Mouse (Mus musculus): ENCODE data around the gene Psd.

Gene Psd

DNA sequence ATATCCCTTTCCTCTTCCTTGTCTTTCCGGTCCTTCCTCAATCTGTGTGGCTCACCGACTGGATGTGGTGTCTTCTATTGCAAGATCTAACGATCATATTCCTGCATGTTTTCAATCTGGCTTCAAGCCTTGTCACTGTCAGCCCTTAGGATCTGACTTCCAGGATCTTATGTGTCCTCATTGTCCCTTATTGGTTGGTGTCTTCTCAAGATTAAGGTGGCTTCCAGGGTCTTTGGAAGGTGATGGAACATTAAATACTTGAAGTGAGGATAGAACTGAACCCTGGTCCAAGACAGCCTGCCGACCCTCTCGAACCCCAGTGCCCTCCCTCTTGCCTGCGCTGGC lies 12.0 kb upstream of the Psd start:
- no peak for DNase-seq (ENCODE audit: low spot score)

DNA sequence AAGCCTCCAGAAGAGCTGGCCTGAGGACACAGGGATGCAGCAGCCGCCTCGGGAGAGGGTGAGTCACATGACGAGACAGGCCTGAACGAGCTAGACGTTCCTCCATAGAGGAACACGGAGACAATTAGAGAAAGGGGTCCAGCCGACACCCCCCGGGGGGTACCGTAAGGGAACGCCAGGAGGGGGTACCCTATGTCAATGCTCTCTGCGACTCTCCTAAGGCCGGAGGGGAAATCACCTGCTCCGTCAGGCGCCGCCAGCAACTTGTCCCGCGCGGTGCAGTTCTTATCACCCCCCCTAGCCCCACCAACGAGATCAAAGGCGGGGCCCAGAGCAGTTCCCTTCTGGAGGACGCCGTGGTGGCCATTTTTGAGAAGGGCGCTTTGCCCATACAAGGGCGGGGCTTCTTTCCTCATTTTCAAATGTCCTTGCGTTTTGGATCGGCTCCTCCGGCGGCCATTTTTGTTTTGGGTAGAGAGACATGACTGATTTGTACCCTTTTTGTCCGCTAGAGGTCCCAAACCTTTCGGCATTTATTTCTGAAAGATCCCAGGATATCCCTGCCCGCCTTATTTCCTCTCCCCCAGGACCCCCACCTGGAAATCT lies 11.5 kb upstream of the Psd start, which contains the start of gene Cuedc2:
Cuedc2 (minus strand) TSS at position 372 of the 606 bp plus-strand sequence.
- DNase-seq (ENCODE audit: low spot score) = peak; percentile 99

DNA sequence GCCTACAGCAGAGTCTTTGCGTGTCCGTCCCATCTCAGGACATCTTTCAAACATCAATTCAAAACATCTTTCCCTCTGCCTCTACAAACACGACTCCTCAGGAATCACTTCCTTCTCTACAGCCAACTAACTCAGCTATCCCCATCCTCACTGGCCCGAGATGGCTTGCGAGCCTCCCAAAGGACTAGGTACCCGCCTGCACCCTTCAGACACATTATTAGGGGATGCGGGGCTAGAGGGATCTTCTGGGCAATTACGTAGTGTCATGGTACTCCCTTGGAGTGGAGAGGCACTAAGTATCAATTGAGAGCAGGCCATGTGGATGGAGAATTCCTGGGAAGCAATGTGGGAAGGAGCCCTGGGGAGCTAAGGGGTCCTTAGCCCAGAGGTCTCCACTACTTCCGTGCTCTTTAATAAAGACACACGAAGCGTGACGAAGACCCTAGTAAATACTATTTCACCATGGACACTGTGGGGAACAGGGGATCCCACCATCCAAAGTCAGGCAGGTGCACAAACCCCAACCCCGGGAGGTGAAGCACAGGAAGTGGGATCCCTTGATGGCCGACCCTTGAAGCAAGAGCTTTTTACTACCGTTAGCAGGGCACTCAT lies 10.9 kb upstream of the Psd start:
- no peak for DNase-seq (ENCODE audit: low spot score)

DNA sequence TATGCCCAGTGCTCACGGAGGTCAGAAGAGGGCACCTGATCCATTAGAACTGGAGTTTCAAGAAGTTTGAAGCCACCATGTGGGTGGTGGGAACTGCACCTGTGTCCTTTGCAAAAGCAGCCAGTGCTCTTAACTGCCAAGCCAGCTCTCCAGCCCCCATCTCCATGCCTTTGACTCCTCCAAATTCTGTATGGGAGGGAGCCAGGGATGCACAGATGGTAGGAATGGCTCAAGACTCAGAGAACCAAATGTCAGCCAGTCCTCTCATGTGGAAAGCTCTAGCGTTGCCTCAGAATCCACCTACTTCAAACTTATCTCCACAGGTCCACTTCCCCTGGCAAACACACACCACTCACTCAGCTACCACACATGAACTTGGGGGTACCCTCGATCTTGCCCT lies 7.0 kb upstream of the Psd start:
- DNase-seq (ENCODE audit: low spot score) = no peak

- no peak for DNase-seq (ENCODE audit: low spot score)
Measured at GRCm38 (mm10) chr19:46332721-46333339, 5.9 kb upstream of the Psd start.

DNA sequence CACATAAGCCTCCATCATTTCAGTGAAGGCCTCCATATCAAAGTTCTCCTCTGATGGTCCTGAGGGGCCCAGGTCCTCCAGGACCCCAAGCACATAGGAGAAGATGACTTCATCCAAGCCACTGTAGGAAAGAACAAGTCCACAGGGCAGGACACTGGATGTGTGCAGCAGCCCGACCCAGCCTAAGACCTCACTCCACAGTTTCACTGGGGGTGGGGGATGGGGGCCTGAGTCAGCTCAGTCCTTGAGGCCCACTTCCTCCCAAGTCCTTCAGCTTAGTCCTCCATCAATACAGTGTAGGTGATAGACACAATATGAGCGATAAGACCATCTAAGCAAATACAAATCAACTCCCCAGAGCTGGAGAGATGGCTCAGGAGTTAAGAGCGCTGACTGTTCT lies 5.0 kb upstream of the Psd start:
- DNase-seq (ENCODE audit: low spot score) = no peak

GRCm38 (mm10) chr19:46331326-46331725 lies 4.4 kb upstream of the Psd start:
- DNase-seq (ENCODE audit: low spot score) = no peak

GRCm38 (mm10) chr19:46330696-46331095 lies 3.7 kb upstream of the Psd start:
- no peak for DNase-seq (ENCODE audit: low spot score)

DNA sequence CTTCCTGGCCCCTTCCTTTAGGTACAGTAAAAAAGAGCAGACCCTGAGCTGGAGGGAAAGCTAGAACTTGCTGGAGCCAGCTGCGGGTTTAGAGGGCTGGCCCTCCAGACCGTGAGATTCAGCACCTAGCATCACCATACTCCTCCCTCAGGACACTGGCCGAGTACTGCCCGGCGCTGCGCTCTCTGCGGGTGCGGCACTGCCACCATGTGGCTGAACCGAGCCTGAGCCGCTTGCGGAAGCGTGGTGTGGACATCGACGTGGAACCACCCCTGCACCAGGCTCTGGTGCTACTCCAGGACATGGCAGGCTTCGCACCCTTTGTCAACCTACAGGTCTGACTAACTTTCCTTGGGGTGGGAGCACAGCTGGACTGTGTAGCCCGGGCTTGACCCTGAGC lies 3.0 kb upstream of the Psd start:
- DNase-seq (ENCODE audit: low spot score) = no peak

DNA sequence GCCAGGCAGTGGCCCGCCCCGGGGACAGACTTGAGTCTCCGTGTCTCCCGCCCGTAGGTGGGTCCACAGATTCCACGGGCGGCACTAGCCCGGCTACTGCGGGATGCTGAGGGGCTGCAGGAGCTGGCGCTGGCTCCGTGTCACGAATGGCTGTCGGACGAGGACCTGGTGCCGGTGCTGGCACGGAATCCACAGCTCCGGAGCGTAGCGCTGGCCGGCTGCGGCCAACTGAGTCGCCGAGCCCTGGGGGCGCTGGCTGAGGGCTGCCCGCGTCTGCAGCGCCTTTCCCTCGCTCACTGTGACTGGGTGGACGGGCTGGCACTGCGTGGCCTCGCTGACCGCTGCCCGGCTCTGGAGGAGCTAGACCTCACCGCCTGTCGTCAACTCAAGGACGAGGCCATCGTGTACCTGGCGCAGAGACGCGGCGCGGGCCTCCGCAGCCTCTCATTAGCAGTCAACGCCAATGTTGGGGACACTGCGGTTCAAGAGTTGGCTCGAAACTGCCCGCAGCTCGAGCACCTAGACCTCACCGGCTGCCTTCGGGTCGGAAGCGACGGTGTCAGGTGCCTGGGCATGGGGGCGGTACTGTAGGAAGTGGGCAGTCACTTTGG lies 2.2 kb upstream of the Psd start:
- DNase-seq (ENCODE audit: low spot score) = no peak

DNA sequence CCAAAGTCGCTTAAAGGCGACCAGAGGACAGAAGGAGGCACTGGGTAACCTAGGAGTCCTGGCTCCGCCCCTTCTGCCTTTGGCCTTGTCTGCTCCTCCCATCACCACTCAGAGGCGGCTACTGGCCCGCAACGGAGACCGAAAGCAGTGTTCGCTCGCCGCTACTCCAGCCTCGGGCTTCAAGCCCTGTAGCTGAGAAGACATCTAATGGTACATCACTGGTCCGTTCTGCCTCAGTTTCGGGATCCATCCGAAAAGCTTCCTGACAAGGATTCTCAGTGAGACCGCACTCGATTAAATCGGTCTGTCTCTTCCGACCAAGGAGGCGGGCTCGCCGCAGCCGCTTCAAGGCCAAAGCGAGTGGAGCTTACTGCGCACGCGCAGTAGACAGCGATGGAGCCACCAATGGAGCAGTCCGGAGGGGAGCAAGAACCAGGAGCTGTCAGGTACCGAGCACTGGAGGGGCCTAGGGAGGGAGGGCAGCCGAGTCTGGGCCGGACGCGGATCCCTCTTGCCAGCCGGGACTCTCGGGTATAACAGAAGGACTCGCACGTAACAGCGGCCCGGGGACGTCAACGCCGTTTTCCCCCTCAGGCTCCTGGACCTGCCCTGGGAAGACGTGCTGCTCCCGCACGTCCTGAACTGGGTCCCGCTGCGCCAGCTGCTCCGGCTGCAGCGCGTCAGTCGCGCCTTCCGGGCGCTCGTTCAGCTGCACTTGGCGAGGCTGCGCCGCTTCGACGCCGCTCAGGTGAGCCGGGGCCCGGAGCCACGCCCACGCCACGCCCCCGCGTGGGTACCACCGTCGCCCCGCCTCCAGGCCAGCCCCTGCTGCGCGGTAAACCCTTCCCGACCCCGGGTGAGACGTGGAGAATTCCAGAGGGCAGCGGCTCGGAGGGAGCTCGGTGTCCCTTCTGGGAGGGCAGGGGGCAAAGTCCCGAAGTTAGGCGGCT lies 1.4 kb upstream of the Psd start, which contains the start of gene Fbxl15:
Fbxl15 (plus strand) TSS at position 104 of the 950 bp plus-strand sequence.
- DNase-seq (ENCODE audit: low spot score) = peak; percentile 96

DNA sequence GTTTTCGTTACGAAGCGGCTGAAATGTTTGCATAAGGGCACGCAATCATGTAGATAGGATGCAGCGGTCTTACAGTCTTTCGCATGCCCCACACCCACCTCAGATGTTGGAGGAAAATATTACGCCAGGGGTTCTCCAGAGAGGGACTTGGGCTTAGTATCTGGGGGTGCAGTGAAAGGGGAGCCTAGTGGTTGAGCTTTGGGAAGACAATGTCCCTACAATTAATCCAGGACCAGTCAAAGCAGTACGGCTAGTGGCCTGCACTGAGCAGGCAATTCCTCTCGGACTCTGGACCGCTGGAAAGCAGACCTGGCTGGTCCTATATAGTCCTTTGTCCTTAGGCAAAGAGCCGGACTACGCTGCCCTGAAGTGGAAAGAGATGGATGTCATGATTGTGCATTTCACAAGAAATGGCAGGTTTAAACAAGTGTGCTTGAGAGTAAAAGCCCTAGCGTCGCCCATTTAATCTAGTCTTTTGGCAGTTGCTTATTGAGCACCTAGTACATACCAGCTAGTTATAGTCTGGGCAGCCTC lies 642 bp upstream of the Psd start:
- no peak for DNase-seq (ENCODE audit: low spot score)

- DNase-seq (ENCODE audit: low spot score) = no peak
Measured at GRCm38 (mm10) chr19:46326019-46326755, 769 bp downstream of the Psd start.

- DNase-seq (ENCODE audit: low spot score) = no peak
Measured at GRCm38 (mm10) chr19:46324918-46325317, 2.0 kb downstream of the Psd start.

DNA sequence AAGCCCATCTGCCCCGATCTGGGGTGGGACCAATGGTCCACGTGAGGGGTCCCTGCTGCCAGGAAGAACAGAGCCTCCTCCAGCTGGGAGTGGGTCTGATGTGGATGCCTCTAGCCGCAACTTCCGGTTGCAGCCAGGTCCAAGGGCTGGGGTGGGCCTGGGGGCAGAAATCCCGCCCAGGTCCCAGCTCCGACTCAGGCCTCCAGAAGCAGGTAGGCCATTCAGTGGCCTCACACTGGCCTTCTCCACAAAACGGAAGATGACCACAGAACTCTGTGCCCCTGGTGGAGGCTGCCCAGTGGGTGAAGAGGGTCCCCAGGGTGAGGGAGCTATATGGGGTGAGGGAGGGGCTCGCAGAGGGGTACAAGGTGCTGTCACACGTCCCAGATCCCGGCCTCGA lies 2.6 kb downstream of the Psd start:
- no peak for DNase-seq (ENCODE audit: low spot score)

- no peak for DNase-seq (ENCODE audit: low spot score)
Measured at GRCm38 (mm10) chr19:46323716-46324115, 3.2 kb downstream of the Psd start.

DNA sequence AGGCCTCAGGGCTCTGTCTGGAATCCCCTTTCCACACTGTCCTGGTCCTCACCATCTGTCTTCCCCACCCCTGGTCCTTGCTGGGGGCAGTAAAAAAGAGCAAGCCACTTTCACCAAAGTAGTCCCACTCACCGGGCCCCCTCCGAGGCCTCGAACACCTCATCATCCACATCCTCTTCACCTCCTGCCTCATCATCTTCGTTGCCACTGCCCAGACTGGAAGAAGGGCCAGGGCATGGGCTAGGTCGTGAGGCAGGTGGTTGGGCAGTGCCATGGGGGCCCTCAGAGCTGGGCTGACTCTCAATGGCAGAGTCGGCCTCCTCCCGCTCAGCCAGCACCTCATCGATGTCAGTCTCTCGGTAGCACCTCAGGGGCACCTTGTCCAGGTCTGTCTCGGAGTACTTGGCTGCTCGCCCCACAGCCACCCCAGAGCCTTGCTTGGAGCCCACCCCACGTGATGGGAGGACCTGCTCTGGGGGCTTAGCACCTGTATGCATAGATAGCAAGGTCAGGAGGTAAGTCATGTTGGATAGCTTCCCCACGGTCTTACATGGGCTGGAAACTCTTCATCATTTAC lies 3.9 kb downstream of the Psd start:
- DNase-seq (ENCODE audit: low spot score) = no peak

- no peak for DNase-seq (ENCODE audit: low spot score)
Measured at GRCm38 (mm10) chr19:46322144-46322995, 4.6 kb downstream of the Psd start.

DNA sequence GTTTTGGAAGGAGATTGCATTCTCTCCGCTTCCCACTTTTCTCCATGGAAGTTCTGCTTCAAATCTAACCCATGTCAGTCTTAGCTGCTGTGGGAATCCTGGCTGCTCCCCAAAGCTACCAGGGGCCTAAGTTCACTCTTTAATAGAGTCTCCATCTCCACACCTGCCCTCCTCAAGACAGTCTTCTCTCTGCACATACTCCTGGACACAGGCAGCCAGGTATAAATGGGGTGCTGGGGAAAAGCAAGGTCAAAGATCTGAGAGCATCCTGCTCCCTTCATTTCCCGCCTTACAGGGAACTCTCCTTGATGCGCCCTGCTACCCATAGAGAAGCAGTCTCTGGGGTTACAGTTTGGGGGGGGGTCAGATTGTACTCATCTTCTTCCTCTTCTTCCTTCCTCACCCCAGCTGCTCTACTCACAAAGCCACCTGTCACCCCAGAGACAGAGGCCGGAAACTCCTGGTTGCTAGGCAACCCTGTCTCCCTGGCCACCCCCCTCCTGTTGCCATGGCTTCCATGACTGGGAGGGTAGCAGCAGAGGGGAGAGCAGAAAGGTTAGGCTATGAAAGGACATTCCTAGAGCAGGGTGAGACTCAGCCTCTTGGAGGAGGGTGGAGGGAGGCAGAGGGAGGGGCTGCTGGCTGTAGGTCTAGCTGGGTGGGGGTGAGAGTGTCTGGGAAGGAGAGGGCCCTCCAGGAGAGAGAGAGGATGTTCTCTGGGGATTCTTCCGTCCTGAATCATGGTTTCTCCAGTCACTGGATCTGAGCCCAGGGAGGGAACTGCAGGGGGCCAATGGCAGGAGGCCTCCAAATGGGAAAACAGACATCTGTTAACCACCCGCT lies 5.6 kb downstream of the Psd start:
- DNase-seq (ENCODE audit: low spot score) = no peak

Data from c-Kit-positive CD71-positive TER-119-positive erythroid progenitor cells, embryonic 14.5 days (primary cell).